Mouse (Mus musculus) right cerebral cortex, postnatal 25 days (tissue): ENCODE measurements at regions not wholly inside any gene's neighbourhood (a gene's known extent, or its start where the extent isn't known, plus 50 kb on each side); places are given as distances from the start of the nearest gene placed in this dataset.
A peak's percentile ranks its signal among the peaks of the same experiment; 100 is the strongest.
"Not testable (repeated sequence)": the region's sequence is repeated elsewhere in the genome, so short reads cannot be mapped to it uniquely, and the experiment has no call there.

Experiments
- DNase-seq: peaks from one replicate; pipeline ENCODE4 v3.0.0; 2022

- DNase-seq = no peak
Measured at GRCm38 (mm10) chr11:22573166-22573565, 61.3 kb downstream of the Tmem17 start.

DNA sequence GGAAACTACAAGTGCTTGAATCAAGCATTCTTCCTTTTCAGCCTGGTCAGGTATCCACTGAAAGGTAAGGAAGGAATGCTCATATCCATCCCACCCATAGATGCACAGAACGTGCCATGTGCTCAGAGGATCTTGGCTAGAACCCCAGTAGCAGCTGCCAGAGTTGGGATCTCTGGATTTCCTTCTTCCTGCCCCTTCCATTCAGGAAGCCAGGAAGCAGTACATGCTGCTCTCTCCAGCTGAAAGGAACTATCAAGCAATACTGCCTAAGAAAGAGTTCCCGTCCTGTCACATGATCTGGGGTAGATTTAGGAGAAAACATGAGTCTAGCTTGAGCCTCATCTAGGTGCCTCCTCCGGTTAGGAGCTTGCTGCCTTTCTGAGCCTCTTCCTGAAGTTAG is 61.9 kb downstream of the Tmem17 start:
- no peak for DNase-seq

DNA sequence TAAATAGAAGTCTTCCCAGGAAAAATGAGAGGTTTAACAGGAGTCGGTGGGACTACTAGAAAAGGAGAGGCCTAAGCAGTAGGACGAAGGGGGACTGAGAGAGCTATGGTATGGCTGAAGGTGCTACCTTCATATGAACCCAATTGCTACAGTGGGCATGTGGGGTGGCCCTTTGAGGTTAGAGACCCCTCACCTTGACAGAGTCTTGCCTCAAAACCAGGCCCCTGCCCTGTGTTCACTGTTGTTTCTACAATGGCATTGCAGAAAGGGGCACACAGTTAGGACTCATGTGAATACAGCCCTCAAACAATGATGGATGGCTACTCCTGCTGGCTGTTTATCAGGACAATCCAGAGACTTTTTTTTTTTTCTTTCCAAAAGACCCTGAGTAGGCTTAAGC is 62.6 kb downstream of the Tmem17 start:
- DNase-seq = no peak

DNA sequence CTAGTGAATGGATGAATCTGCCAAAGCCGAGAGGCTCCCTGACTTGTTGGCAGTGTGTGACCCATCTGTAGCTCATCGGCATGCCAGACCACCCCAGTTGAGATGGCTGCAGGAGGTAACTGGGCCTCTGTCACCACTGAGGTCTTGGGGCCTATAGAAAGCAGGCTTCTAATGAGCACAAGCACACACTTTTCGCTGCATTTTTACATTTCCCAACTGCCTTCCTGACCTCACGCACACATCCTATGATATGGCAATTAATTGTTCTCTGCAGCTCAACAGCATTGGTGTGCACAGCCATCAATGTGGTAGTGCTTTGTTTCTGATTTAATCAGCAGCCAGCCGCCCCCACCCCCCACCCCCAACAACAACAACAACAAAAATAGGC is 72.2 kb downstream of the Tmem17 start:
- no peak for DNase-seq

GRCm38 (mm10) chr11:22584488-22585158 is 72.7 kb downstream of the Tmem17 start:
- DNase-seq = no peak

DNA sequence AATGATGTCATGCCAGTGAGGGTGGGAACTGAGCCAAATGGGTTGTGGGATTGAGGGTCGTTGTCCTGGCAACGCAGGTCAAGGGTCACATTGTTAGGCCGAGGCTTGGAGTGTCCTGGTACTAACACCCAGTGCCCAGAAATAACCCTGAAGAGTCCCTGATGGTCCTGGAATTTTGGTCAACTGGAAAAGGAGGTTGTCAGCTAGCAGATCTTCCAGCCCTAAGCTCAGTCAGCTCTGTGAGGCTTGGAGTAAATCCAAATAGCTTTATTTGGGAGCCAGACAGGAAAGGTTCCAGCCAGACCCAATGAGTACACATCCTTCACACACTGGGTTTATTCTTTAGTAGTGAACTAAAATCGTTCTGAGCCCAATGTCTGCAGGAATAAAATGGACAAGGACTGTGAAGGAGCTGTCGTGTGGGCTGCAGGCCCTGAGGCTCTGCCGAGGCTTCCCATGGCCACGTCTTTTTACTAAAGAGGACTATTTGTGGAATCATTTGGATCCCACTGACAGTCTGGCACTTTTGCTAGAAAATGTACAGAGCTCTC is 75.9 kb downstream of the Tmem17 start:
- peak; percentile 23 for DNase-seq

GRCm38 (mm10) chr11:22588546-22588945 is 76.7 kb downstream of the Tmem17 start:
- DNase-seq = no peak

DNA sequence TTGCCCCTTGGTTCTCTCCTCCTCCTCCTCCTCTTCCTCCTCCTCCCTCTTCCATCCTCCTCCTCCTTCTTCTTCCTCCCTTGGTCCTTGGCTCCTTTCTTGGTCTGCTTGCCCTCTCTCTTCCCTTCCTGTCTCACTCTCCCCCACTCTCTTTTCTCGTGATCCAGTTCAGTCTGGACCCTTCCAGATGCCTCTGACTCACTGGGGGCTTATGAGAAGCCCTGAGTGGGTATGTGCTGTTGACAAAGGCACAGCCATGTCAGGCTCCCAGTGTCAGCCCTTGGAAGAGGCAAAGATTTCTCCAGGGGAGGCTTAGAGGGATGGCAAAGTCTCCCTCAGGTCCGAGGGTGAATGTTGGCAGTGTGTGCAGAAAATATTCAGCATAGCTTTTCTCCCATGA is 78.0 kb downstream of the Tmem17 start:
- no peak for DNase-seq

DNA sequence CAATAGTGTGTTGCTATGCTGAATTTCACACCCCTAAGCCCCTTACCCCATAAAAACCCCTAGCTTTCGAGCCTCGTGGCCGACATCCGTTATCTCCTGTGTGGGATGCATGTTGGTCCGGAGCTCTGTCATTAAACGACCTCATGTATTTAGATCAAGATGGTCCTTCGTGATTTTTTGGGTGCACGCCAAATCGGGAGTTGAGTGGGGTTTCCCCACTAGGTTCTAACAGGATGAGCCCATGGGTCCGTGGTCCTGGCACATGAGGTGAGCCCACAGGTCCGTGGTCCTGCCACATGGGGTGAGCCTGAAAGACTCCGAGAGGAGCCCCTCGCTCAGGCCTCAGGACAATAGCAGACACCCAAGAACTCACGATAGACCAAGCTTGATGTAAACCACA is 79.2 kb downstream of the Tmem17 start:
- not testable (repeated sequence) for DNase-seq

GRCm38 (mm10) chr11:22592706-22593105 is 80.8 kb downstream of the Tmem17 start:
- DNase-seq = no peak

DNA sequence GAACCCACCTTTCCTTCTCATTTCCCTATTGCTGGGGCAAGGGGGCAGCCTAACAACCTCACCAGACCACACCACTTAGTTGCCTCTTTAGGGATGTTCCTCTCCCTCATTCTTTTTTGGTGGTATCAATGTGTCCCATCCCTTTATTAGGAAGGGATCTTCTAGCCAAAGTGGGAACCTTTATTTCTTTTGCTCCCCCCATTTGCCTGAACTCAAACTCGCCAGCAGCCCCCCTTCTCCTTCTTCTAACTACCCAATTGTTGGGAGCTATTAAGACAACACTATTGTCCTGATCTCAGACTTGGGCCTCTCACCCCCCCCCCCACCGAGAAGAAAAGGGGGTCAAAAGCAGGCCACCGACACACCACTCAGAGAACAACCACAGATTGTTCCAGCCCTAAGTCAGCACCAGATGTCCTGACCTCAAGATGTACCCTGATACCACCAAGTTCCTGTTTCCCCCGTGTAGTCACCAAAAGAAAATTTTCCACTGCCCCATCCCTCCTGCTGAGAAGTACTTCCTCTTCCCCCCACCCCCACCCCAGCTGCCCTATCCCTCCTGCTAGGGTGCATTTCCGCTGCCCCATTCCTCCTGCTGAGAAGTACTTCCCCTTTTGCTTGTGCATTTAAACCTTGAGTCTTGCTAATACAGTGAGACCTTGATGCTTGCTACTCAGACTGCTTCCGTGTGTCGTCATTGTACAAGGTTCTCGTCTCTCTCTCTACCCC is 84.4 kb downstream of the Tmem17 start:
- no peak for DNase-seq

DNA sequence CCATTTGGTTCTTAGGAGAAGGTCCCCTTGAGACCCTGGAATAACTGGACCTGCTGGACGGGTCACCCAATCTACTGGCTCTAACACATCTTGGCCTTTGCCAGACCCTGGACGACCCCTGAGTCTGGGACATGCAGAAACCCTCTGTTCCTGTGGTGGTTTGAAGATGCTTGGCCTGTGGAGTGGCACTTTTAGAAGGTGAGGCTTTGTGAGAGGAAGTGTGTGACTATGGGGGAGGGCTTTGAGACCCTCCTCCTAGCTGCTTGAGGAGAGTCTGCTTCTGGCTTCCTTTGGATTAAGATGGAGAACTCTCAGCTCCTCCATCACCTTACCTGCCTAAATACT is 84.9 kb downstream of the Tmem17 start:
- no peak for DNase-seq

DNA sequence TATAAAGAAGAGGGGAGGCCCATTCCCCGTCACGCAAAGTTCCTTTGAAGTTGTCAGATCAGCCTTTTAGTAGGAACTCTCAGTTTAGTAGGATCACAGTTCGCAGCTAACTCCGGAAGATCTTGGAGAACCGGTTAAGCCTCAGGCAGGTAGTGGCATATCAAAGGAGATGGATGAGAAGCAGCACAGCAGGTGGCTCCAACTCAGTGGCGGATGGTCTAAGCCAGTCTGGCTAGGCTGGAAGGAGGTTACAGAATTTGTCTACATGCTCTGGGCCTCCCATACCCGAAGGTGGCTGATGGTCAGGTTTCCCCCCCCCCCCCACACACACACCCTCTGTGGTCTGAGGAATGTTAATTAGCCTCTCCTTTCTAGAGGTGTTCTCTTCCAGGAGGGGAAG is 88.5 kb downstream of the Tmem17 start:
- DNase-seq = no peak

GRCm38 (mm10) chr11:22601977-22602376 is 90.1 kb downstream of the Tmem17 start:
- no peak for DNase-seq

GRCm38 (mm10) chr11:22602610-22603009 is 90.7 kb downstream of the Tmem17 start:
- DNase-seq = no peak

DNA sequence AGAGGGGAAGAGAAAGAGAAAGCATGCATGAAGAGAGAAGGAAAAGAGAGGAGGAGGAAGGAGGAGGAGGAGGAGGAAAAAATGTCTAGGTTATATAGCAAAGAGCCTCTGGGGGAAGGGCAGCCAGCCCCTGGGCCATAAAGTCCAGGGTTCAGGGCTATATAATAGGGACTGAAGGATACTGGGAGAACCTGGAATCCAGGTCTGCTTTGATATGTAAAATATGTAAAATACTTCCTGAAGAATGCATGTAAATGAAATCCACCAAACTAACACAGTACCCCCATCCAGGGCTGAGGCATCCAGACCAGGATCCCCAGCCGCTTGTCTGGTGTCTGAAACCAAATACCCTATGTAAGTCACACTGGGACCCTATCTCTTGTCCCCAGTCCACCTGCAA is 91.5 kb downstream of the Tmem17 start:
- DNase-seq = no peak

GRCm38 (mm10) chr11:22606380-22606779 is 94.5 kb downstream of the Tmem17 start:
- no peak for DNase-seq

- no peak for DNase-seq
Measured at GRCm38 (mm10) chr11:22607645-22608044, 95.8 kb downstream of the Tmem17 start.

DNA sequence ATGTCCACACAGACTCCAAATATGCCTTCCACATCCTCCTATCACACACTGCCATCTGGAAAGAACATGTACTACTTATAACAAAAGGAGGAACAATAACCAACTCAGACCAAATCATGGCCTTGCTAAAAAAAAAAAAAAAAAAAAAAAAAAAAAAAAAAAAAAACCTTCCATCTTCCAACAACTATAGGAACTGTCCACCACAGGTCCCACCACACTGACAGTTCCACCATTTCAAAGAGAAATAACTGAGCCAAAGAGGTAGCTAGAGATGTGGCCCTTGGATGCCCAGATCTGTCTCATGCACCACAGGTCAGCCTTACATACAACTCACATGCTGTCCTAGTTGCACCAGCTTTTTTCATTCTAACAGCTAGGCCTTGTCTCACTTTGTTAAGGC is 97.1 kb downstream of the Tmem17 start:
- DNase-seq = no peak

DNA sequence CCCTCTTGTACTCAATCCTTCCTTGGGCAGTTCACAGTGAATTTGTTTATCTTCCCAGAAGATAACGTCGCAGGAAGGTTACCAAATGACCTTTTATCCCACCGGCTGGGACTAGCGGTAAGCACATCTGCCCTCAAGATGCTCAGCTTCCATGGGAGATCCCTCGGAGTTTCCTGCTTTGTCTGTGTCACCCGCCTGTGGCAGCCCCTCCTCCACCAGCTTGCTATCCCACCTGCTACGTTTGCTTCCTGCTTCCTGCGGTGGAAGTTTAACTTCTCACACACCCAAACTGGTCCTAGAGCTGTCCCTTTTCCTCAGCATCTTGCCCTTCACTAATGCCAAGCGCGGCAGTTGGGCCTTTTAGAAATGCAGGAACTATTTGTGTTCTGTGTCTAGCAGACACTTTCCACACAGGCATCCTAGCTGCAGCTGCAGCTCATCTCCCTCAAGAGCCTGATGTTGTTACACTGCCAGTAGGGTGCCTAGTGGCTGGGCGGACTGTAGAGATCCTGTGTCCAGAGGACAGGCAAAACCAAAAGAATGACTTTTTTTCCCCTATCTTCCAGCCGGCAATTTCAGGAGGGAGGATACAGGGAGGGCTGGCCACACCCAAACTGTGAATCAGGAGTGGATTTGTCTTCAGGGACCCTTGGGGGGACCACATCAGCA is 98.7 kb downstream of the Tmem17 start:
- no peak for DNase-seq

DNA sequence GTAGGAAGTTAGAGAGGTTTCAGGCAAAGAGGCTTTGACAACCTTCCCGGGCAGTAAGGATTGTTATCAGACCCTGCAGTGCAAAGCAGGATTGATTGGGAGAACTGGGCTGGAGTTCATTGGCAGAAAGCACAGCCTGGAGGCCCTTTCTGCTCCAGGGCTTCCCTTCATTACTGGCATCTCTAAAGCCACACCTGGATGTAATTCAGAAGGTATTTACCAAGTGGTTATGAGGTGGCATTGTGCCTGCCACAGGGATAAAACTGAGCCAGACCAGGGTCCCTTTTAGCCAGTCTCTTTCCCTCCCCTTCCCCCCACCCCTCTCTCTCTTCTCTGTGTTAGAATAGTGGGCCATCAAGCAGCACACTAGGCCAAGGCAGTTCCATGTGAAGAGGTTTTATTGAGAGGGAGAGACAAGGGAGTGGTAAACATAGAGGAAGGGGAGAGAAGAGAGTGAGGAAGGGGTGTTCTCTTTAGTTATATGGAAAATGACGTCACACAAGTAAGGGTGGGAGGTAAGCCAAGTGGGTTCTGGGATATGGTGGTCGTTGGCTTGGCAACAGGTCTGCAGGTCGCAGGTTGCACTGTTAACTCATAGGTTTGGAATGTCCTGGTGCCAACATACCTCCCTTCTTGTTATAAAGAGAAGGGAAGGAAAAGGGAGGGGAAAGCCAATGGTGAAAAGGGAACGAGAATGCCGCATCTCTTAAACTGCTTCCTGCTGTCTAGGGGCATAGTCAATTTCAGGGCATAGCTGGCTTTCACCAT is 99.4 kb downstream of the Tmem17 start:
- DNase-seq = no peak

DNA sequence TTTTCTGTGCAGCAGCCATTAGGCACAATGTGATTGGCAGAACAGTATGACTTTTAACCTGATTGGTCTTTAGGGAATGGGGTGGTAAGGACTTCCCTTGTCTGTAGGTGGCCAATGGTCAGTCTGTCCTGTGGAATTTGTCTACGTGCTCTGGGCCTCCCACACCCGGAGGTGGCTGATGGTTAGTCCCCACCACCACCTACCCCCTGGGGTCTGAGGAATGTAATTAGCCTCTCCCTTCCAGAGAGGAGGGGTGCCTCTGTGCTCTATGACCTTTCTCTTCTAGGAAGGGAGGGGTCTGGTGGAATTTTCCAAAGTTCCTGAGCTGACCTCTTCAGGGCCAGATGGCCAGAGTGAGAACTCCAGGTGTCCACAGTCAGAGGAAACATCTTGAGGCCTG is 101.6 kb downstream of the Tmem17 start:
- no peak for DNase-seq

- peak; percentile 85 for DNase-seq
Measured at GRCm38 (mm10) chr11:22617204-22617874, 105.5 kb downstream of the Tmem17 start.
